Mouse (Mus musculus) liver, adult 10 weeks (tissue): ENCODE data around the gene Tle2. TPM values are rescaled to one million over a fixed set of nuclear protein-coding genes. Genes with fewer than 3 reads are reported as not detected.

Source experiments
- polyA plus RNA-seq: library from polyadenylated mRNA; stranded (reverse); fragments of 350-450 nt; fragmentation: Illumina TruSeq; extraction: RNeasy Lipid Tissue Mini Kit (QIAGEN cat#74804); gene quantifications from one replicate; pipeline ENCODE4 v1.2.3, GENCODE M21; 2014; ENCODE audit warnings: low read depth, low replicate concordance

The Tle2 gene
- polyA plus RNA-seq: 4.2 TPM

GRCm38 (mm10) chr10:81574081-81575056 lies at the start of gene Tle2:
Tle2 (plus strand) TSS chr10:81574561.

GRCm38 (mm10) chr10:81545161-81545747 lies 29.1 kb upstream of the Tle2 start, which contains the start of gene Gna11:
Gna11 (minus strand) TSS chr10:81545190.

GRCm38 (mm10) chr10:81559163-81559626 lies 15.2 kb upstream of the Tle2 start, which contains the start of gene Aes:
Aes (plus strand) TSS chr10:81559488.

GRCm38 (mm10) chr10:81600738-81601203 lies 26.4 kb downstream of the Tle2 start, which contains the start of gene Tle6:
Tle6 (minus strand) TSS chr10:81601073.

GRCm38 (mm10) chr10:81605974-81606751 lies 31.8 kb downstream of the Tle2 start, which contains the start of gene BC025920:
BC025920 (plus strand) TSS chr10:81606270.

GRCm38 (mm10) chr10:81626994-81627835 lies 52.9 kb downstream of the Tle2 start, which contains the start of gene Sirt6:
Sirt6 (minus strand) TSS chr10:81627797.

GRCm38 (mm10) chr10:81628390-81628789 lies 54.0 kb downstream of the Tle2 start, which contains the start of gene Ankrd24:
Ankrd24 (plus strand) TSS chr10:81628540.

Other genes starting within 250 kb of the Tle2 start
- gene Tbxa2r, start 245.8 kb upstream of the Tle2 start, polyA plus RNA-seq: not detected
- not detected for gene Gipc3, start 231.3 kb upstream of the Tle2 start, polyA plus RNA-seq
- gene Hmg20b, start 224.1 kb upstream of the Tle2 start, polyA plus RNA-seq: 4.2 TPM
- 0.24 TPM for gene Mfsd12, start 217.1 kb upstream of the Tle2 start, polyA plus RNA-seq
- gene 4930404N11Rik, start 208.7 kb upstream of the Tle2 start, polyA plus RNA-seq: not detected
- gene Fzr1, start 196.0 kb upstream of the Tle2 start, polyA plus RNA-seq: 0.34 TPM
- gene Dohh, start 190.1 kb upstream of the Tle2 start, polyA plus RNA-seq: not detected
- gene Gm48551, start 190.1 kb upstream of the Tle2 start, polyA plus RNA-seq: not detected
- not detected for gene Gm48552, start 185.6 kb upstream of the Tle2 start, polyA plus RNA-seq
- not detected for gene Smim24, start 181.5 kb upstream of the Tle2 start, polyA plus RNA-seq
- gene Nfic, start 118.9 kb upstream of the Tle2 start, polyA plus RNA-seq: 14.6 TPM
- gene Celf5, start 91.9 kb upstream of the Tle2 start, polyA plus RNA-seq: not detected
- gene Ncln, start 78.2 kb upstream of the Tle2 start, polyA plus RNA-seq: 1.6 TPM
- gene S1pr4, start 74.4 kb upstream of the Tle2 start, polyA plus RNA-seq: not detected
- gene Gna15, start 50.3 kb upstream of the Tle2 start, polyA plus RNA-seq: not detected
- 4.4 TPM for gene Gna11, start 29.4 kb upstream of the Tle2 start, polyA plus RNA-seq
- 37.6 TPM for gene Aes, start 15.1 kb upstream of the Tle2 start, polyA plus RNA-seq
- gene Tle6, start 26.5 kb downstream of the Tle2 start, polyA plus RNA-seq: 0.74 TPM
- 0.53 TPM for gene BC025920, start 31.7 kb downstream of the Tle2 start, polyA plus RNA-seq
- 0.21 TPM for gene Sirt6, start 53.2 kb downstream of the Tle2 start, polyA plus RNA-seq
- gene Ankrd24, start 54.0 kb downstream of the Tle2 start, polyA plus RNA-seq: 1.6 TPM
- 5.2 TPM for gene Gm10778, start 74.5 kb downstream of the Tle2 start, polyA plus RNA-seq
- 8.0 TPM for gene Zfp433, start 130.3 kb downstream of the Tle2 start, polyA plus RNA-seq
- 4.1 TPM for gene Gm3055, start 196.6 kb downstream of the Tle2 start, polyA plus RNA-seq
- 2.0 TPM for gene Gm4767, start 237.6 kb downstream of the Tle2 start, polyA plus RNA-seq